In the genomic region with DNA sequence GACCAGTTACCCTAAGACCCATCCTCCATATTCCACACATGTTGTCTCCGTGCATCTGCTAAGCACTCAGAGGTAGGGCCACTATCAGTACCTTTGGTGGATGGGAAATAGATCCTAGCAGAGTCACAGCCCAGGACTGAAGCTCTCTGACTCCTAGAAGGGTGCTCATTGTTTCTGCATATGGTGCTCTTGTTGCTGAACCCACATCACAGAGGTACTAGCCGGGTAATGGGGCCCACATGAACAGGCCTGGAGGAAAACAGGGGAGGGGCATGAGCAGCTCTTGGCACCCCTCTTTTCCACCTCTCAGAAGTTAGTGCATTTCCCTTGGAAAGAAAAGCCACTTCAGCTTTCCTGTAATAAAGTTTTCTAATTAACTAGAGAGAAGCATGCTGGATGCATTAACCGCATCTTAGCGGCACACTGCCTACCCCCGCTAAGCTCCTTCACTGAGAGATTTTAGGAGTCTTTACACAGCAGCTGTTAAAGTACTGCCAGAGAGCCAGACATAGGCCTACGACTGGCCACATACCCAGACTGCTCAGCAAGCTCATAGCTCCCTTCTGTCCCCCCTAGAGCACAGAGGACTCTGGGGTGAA, we compare ENCODE assay signal across 25 mouse cellular contexts.
DNase-seq lines count a peak whose midpoint lies in the region; ATAC-seq and TF ChIP-seq lines count a peak whose summit lies in the region.
"Had no signal": no experiment of that assay in that cellular context is flagged by ENCODE, and none has a peak within 500 bp of the region (broad histone marks: within the 10 kb centered on the region; RNA-seq: fewer than 3 reads in every experiment).

No protein-coding gene starts in this region.

- no peak overlapping the region for H3K4me2 ChIP-seq in kidney, embryonic 15.5 days
- H3K4me2 ChIP-seq in kidney, embryonic 14.5 days (replicated peaks; ENCODE audit: low read depth, low read length) = no peak overlapping the region
- no peak overlapping the region for H3K4me2 ChIP-seq in embryonic facial prominence, embryonic 13.5 days
- H3K4me2 ChIP-seq in limb, embryonic 14.5 days (replicated peaks; ENCODE audit: low read depth, low read length, severe bottlenecking) = no peak overlapping the region
- H3K4me2 ChIP-seq: heart, embryonic 15.5 days; liver, embryonic 12.5 days; neural tube, embryonic 13.5 days had no signal

- H3K4me1 ChIP-seq in kidney, embryonic 15.5 days = peaks cover 16% of the 10 kb centered on the region
- H3K4me1 ChIP-seq in kidney, embryonic 14.5 days (ENCODE audit: control insufficient read depth, insufficient read depth, low read length) = no peaks in the 10 kb centered on the region
- peaks cover 29% of the 10 kb centered on the region for H3K4me1 ChIP-seq in embryonic facial prominence, embryonic 13.5 days
- peaks cover 46% of the 10 kb centered on the region for H3K4me1 ChIP-seq in limb, embryonic 14.5 days (ENCODE audit: control insufficient read depth, insufficient read depth, low read length)
- H3K4me1 ChIP-seq: liver, embryonic 12.5 days; neural tube, embryonic 13.5 days had no signal

- H3K9ac ChIP-seq in kidney, embryonic 15.5 days = no peak overlapping the region
- H3K9ac ChIP-seq in kidney, embryonic 14.5 days (ENCODE audit: low read depth, low read length) = no peak overlapping the region
- H3K9ac ChIP-seq in embryonic facial prominence, embryonic 13.5 days = no peak overlapping the region; the same call in 1 of the 2 replicates
- H3K9ac ChIP-seq in limb, embryonic 14.5 days (ENCODE audit: low read depth, low read length, severe bottlenecking) = no peak overlapping the region
- H3K9ac ChIP-seq: heart, embryonic 15.5 days; liver, embryonic 12.5 days; neural tube, embryonic 13.5 days had no signal

- H3K4me3 ChIP-seq in kidney, embryonic 15.5 days (replicated peaks) = no peak overlapping the region
- no peak overlapping the region for H3K4me3 ChIP-seq in kidney, embryonic 14.5 days (ENCODE audit: low read length)
- H3K4me3 ChIP-seq in embryonic facial prominence, embryonic 13.5 days = no peak overlapping the region
- H3K4me3 ChIP-seq in limb, embryonic 14.5 days (replicated peaks; ENCODE audit: low read length) = no peak overlapping the region
- H3K4me3 ChIP-seq: heart, embryonic 15.5 days; layer of hippocampus, adult 2 months; liver, embryonic 12.5 days; neural tube, embryonic 13.5 days had no signal

- TF ChIP-seq POLR2A in limb, embryonic 14.5 days (IDR thresholded peaks at IDR 0.05; ENCODE audit: borderline replicate concordance, extremely low read depth, insufficient read depth, insufficient read length) = no peak

- no peak overlapping the region for H3K27ac ChIP-seq in kidney, embryonic 15.5 days
- no peak overlapping the region for H3K27ac ChIP-seq in kidney, embryonic 14.5 days (ENCODE audit: low read depth, low read length)
- 0 out of 2 replicates have a peak overlapping the region, but pooled peaks have one; percentile 28 for H3K27ac ChIP-seq in embryonic facial prominence, embryonic 13.5 days
- H3K27ac ChIP-seq in limb, embryonic 14.5 days (replicated peaks; ENCODE audit: low read depth, low read length) = no peak overlapping the region
- H3K27ac ChIP-seq: heart, embryonic 15.5 days; hindbrain, postnatal 0 days; layer of hippocampus, adult 2 months; liver, embryonic 12.5 days; neural tube, embryonic 13.5 days had no signal

- H3K36me3 ChIP-seq in kidney, embryonic 15.5 days = no peaks in the 10 kb centered on the region
- no peaks in the 10 kb centered on the region for H3K36me3 ChIP-seq in kidney, embryonic 14.5 days (ENCODE audit: control insufficient read depth, insufficient read depth, low read length)
- H3K36me3 ChIP-seq in embryonic facial prominence, embryonic 13.5 days = no peaks in the 10 kb centered on the region
- no peaks in the 10 kb centered on the region for H3K36me3 ChIP-seq in limb, embryonic 14.5 days (ENCODE audit: control insufficient read depth, insufficient read depth, low read length)
- H3K36me3 ChIP-seq: heart, embryonic 15.5 days; liver, embryonic 12.5 days; neural tube, embryonic 13.5 days had no signal

- no peaks in the 10 kb centered on the region for H3K27me3 ChIP-seq in kidney, embryonic 15.5 days
- no peaks in the 10 kb centered on the region for H3K27me3 ChIP-seq in kidney, embryonic 14.5 days (ENCODE audit: control insufficient read depth, insufficient read depth, low read length)
- no peaks in the 10 kb centered on the region for H3K27me3 ChIP-seq in embryonic facial prominence, embryonic 13.5 days
- H3K27me3 ChIP-seq in limb, embryonic 14.5 days (ENCODE audit: control insufficient read depth, insufficient read depth, low read length) = no peaks in the 10 kb centered on the region
- H3K27me3 ChIP-seq: heart, embryonic 15.5 days; liver, embryonic 12.5 days; neural tube, embryonic 13.5 days had no signal

- 62% methylated on average over 6 of the region's 6 CpGs for WGBS in kidney, embryonic 15.5 days
- 64% methylated on average over 6 of the region's 6 CpGs for WGBS in kidney, embryonic 14.5 days
- 40% methylated on average over 6 of the region's 6 CpGs for WGBS in embryonic facial prominence, embryonic 13.5 days
- WGBS in limb, embryonic 14.5 days = 25% methylated on average over 6 of the region's 6 CpGs

- H3K9me3 ChIP-seq in kidney, embryonic 15.5 days (replicated peaks) = no peaks in the 10 kb centered on the region
- H3K9me3 ChIP-seq in kidney, embryonic 14.5 days (ENCODE audit: control insufficient read depth, low read length) = no peaks in the 10 kb centered on the region
- no peaks in the 10 kb centered on the region for H3K9me3 ChIP-seq in embryonic facial prominence, embryonic 13.5 days
- H3K9me3 ChIP-seq in limb, embryonic 14.5 days (ENCODE audit: control insufficient read depth, low read length) = no peaks in the 10 kb centered on the region
- H3K9me3 ChIP-seq: heart, embryonic 15.5 days; liver, embryonic 12.5 days; neural tube, embryonic 13.5 days had no signal

- peak; percentile 67 for DNase-seq in forelimb bud, embryonic 11.5 days (ENCODE audit: low read depth, low spot score)
- DNase-seq in limb, embryonic 14.5 days (ENCODE audit: low spot score) = peak; percentile 78
- DNase-seq in heart, postnatal 4 days = no peak
- no peak for DNase-seq in layer of hippocampus, postnatal 25 days (ENCODE audit: extremely low spot score in 1 of 2, low spot score in 1 of 2)
- DNase-seq: adrenal gland, adult 2 months; cerebellum, adult 18-20 months; cerebellum, postnatal 14 days; gastrocnemius, postnatal 36 days; kidney, adult 18-20 months; kidney, postnatal 14 days; layer of hippocampus, postnatal 36 days; lung, adult 2 months; lung, postnatal 14 days; midbrain, embryonic 14.5 days; right cerebral cortex, adult 18-20 months; right cerebral cortex, postnatal 4 days; thymus, postnatal 36 days had no signal

- peak; percentile 23 for ATAC-seq in kidney, embryonic 15.5 days (replicated peaks; ENCODE audit: low FRiP score)
- ATAC-seq in kidney, embryonic 14.5 days (ENCODE audit: low FRiP score, low TSS enrichment) = no peak
- peak; percentile 48 for ATAC-seq in embryonic facial prominence, embryonic 13.5 days (ENCODE audit: insufficient number of reproducible peaks, insufficient read depth, low FRiP score, low TSS enrichment, low read depth)
- peak; percentile 81 for ATAC-seq in limb, embryonic 14.5 days (ENCODE audit: low FRiP score, low read depth)
- ATAC-seq: hindbrain, postnatal 0 days; liver, embryonic 12.5 days had no signal

Comparison
In these comparisons a context has a peak if more than half of its experiments do, and no peak if none do; other contexts are left out.
1. DNase-seq: peak in forelimb bud, embryonic 11.5 days (single experiment) and limb, embryonic 14.5 days (single experiment); none in heart, postnatal 4 days (single experiment) and layer of hippocampus, postnatal 25 days (0 of 2).